Mouse (Mus musculus) retina, adult 2 months (tissue): ENCODE measurements at regions not wholly inside any gene's neighbourhood (a gene's known extent, or its start where the extent isn't known, plus 50 kb on each side); places are given as distances from the start of the nearest gene placed in this dataset.

Experiments
- DNase-seq: peaks from one replicate; pipeline ENCODE4 v3.0.0-alpha.2; 2012; ENCODE audit warnings: low read depth, low spot score

GRCm38 (mm10) chr9:112436094-112436493 is 200.4 kb upstream of the Arpp21 start:
- no peak for DNase-seq

- no peak for DNase-seq
Observed at GRCm38 (mm10) chr9:112431920-112432437, 196.2 kb upstream of the Arpp21 start.

- no peak for DNase-seq
Observed at GRCm38 (mm10) chr9:112429196-112429595, 193.5 kb upstream of the Arpp21 start.

- no peak for DNase-seq
Observed at GRCm38 (mm10) chr9:112405772-112406315, 170.1 kb upstream of the Arpp21 start.

- DNase-seq = no peak
Observed at GRCm38 (mm10) chr9:112370746-112371145, 135.0 kb upstream of the Arpp21 start.

- no peak for DNase-seq
Observed at GRCm38 (mm10) chr9:112367291-112367690, 131.6 kb upstream of the Arpp21 start.

- DNase-seq = no peak
Observed at GRCm38 (mm10) chr9:112361355-112361754, 125.6 kb upstream of the Arpp21 start.

GRCm38 (mm10) chr9:112358711-112359298 is 123.1 kb upstream of the Arpp21 start:
- no peak for DNase-seq

GRCm38 (mm10) chr9:112353196-112353595 is 117.5 kb upstream of the Arpp21 start:
- no peak for DNase-seq

- DNase-seq = no peak
Observed at GRCm38 (mm10) chr9:112348942-112349341, 113.2 kb upstream of the Arpp21 start.

GRCm38 (mm10) chr9:112344792-112345191 is 109.1 kb upstream of the Arpp21 start:
- no peak for DNase-seq

- no peak for DNase-seq
Observed at GRCm38 (mm10) chr9:112340363-112340762, 104.6 kb upstream of the Arpp21 start.

GRCm38 (mm10) chr9:112320016-112320415 is 84.3 kb upstream of the Arpp21 start:
- DNase-seq = no peak

GRCm38 (mm10) chr9:112308950-112309349 is 73.2 kb upstream of the Arpp21 start:
- DNase-seq = no peak

- DNase-seq = no peak
Observed at GRCm38 (mm10) chr9:112307837-112308236, 72.1 kb upstream of the Arpp21 start.

- DNase-seq = no peak
Observed at GRCm38 (mm10) chr9:112291875-112292274, 56.1 kb upstream of the Arpp21 start.
